Mouse (Mus musculus) adrenal gland, adult 18-20 months (tissue): ENCODE measurements around the gene Sycp2. TPM values are rescaled to one million over a fixed set of nuclear protein-coding genes. Genes with fewer than 3 reads are reported as not detected.

ENCODE experiments used
- DNase-seq, 2 experiments: peaks; one replicate each; pipeline ENCODE4 v3.0.0; 2021 to 2022; ENCODE audit warnings: low spot score in 2 of 2
- total RNA-seq, 2 experiments: library from RNA; stranded (reverse); gene quantifications; 1 replicate in 1 of 2; 2 replicates in 1 of 2; pipeline ENCODE4 v1.2.3; 2021

Sycp2 gene
- total RNA-seq, 2 experiments from 2014 or later: 0.33 to 0.45 TPM

DNA sequence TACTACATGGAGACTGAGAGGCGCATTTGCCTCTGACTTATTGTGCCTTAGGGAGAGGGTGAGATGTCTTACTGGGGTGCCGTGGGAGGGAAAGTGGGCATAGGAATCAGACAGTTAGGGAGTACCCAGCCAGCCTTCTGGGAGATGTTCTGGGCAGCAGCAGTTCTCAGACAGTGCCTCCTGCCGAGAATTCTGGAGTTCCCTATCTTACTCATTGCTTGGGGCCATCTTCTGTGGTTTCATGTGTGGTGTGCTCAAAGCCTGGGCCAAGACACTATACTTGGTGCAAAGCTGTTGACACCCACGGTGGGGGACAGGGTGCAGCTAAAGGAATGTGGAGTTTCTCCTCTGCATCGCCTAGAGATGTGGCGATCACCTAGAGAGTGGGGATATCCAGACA, 102.8 kb downstream of the Sycp2 start:
- DNase-seq: no peak

- DNase-seq: no peak
These were observed 103.3 kb downstream of the Sycp2 start for GRCm38 (mm10) chr2:178304188-178304529.

DNA sequence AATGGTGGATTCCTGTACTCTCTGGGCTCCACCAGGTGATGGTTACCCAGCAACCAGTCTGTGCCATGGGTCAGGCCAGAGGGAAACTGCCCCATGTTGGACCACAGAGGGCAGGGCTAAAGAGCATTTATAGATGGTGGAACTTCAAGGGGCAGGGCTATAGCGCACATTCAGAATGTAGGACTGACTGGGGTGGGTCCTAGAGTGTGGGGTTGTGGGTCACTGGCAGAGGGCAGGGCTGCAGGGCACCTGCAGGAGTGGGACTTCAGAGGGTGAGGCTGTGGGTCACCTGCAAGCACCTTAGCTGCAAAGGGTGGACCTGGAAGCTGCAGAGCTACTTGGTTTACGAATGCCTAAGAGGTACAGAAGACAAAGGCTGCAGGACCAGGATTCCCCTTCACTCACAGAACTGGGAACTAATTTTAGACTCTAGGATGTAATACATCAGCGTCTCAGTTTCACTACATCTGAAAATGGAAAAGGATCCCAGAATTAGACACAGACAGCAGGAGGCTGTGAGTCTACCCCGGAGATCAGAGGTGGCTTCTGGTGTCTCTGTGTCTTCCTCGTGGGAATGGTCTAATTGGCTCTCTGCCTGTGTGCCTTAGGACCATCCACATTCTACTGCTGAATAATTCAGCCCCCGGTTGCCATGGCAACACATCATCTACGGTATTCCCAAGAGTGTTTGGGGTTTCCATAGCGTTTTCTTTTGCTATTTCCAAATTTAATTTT, 103.9 kb downstream of the Sycp2 start:
- DNase-seq: no peak

Other genes starting within 250 kb of the Sycp2 start
- 10 to 100 TPM in 1 of 2 experiments, 1 to 10 TPM in 1; 3.6 to 10.9 TPM for gene Ppp1r3d, start 6.8 kb upstream of the Sycp2 start, total RNA-seq
- 1 to 10 TPM; 3.3 to 6.0 TPM for gene Fam217b, start 6.8 kb upstream of the Sycp2 start, total RNA-seq
- gene Cdh26, start 22.8 kb upstream of the Sycp2 start, total RNA-seq: under 1 TPM in 1 of 2 experiments, not detected in 1; 0.96 TPM